Mouse (Mus musculus): Measurements from ENCODE around the gene Gm9922. TPM values are rescaled to one million over a fixed set of nuclear protein-coding genes. Genes with fewer than 3 reads are reported as not detected.

Gene Gm9922
- polyA plus RNA-seq (2014; fragmentation: Nextera tagmentation; extraction: Ambion mirVana), result 0.96 TPM in 1 of 2 replicates, not detected in the other

DNA sequence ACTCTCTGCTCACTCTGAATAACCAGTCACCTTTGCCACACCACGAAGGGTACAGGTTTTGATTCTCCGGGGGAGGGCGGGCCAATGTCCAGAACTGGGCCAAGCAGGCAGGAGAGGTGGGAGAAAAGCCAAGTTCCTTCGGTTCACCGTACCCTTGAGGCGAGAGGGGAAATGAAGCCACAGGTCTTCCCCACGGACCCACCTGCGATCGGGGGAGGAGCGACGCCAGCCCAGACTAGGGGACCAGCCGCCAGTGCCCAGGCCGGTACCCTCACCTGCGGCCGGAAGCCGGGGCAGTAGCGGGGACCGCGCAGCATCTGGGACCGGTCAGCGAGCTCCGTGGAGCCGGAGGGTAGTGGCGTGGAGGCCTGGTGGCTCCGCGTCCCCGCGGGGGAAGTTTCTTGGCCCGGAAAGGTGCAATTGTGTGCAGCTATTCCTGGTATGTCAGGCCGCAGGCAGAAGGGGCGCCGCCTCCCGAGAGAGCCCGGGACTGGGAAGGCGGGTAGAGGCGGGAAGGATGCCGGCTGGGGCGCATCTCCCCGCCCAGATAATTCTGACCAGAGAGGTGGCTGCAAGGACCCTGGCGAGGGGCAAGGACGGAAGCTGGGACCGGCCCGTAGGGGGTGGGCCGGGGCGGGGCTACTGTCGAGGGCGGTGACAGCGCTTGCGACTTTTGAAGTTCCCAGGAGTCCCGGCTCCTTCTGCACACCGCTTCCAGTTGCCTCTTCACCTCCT, at the start of gene Gm9922, which contains the start of gene Lmo7:
Gene Gm9922, minus strand, starts transcription at position 578 of the 735 bp plus-strand sequence.
Gene Lmo7, plus strand, starts transcription at position 721 of the 735 bp plus-strand sequence.
- Histone ChIP-seq H3K36me3 (replicated peaks; ENCODE audit: control insufficient read depth, insufficient read depth, low read depth, low read length) (no peaks in the 10 kb centered on the region), H3K9me3 (replicated peaks; ENCODE audit: control insufficient read depth, low read length) (no peaks in the 10 kb centered on the region), H3K4me2 (ENCODE audit: low read depth, low read length) (peak within 1 kb of the TSS; percentile 98), H3K27ac (replicated peaks; ENCODE audit: low read depth, low read length) (no peak within 1 kb of the TSS), H3K4me3 (ENCODE audit: low read depth, low read length) (peak within 1 kb of the TSS; percentile 68), H3K9ac (replicated peaks; ENCODE audit: low read length) (peak within 1 kb of the TSS; percentile 60), H3K4me1 (ENCODE audit: control insufficient read depth, insufficient read depth, low read length) (no peaks in the 10 kb centered on the region; the same call in 1 of the 2 replicates), H3K27me3 (ENCODE audit: control insufficient read depth, insufficient read depth, low read length) (0 out of 2 replicates have a peak, but pooled peaks cover 3% of the 10 kb centered on the region)
- DNase-seq (ENCODE audit: low spot score), result peak; percentile 69
- peak; percentile 85 for ATAC-seq (replicated peaks; ENCODE audit: insufficient number of reproducible peaks, low FRiP score, low TSS enrichment, low read depth)
- whole genome bisulfite sequencing, result under 1% methylated on average over 49 of the region's 51 CpGs

DNA sequence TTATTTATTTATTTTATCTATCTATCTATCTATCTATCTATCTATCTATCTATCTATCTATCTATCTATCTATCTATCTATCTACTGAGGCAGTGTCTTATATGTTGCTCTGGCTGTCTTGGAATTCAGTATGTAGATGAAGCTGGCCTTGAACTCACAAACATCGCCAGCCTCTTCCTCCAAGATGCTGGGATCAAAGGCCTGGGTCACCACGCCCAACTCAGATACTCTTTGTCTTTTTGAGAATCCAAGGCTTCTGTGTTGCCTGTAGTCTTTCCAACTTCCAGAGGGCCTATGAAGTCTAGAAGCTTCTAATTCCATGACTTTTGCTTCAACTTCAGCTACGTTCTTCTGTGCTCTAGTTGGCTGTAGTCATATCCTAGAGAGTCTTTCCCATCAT, 48.8 kb upstream of the Gm9922 start:
- H3K4me3 ChIP-seq (ENCODE audit: low read depth, low read length), result no peak overlapping the region
- H3K4me2 ChIP-seq (ENCODE audit: low read depth, low read length), result no peak overlapping the region
- no peak overlapping the region for H3K9ac ChIP-seq (replicated peaks; ENCODE audit: low read length)
- DNase-seq (ENCODE audit: low spot score) (no peak), ATAC-seq (replicated peaks; ENCODE audit: insufficient number of reproducible peaks, low FRiP score, low TSS enrichment, low read depth) (no peak)
- H3K4me1 ChIP-seq (ENCODE audit: control insufficient read depth, insufficient read depth, low read length), result no peaks in the 10 kb centered on the region
- whole genome bisulfite sequencing, result 89% methylated on average over 3 of the region's 3 CpGs
- no peak overlapping the region for H3K27ac ChIP-seq (replicated peaks; ENCODE audit: low read depth, low read length)
- no peaks in the 10 kb centered on the region for H3K9me3 ChIP-seq (replicated peaks; ENCODE audit: control insufficient read depth, low read length)
- H3K27me3 ChIP-seq (ENCODE audit: control insufficient read depth, insufficient read depth, low read length), result no peaks in the 10 kb centered on the region
- no peaks in the 10 kb centered on the region for H3K36me3 ChIP-seq (replicated peaks; ENCODE audit: control insufficient read depth, insufficient read depth, low read depth, low read length)

DNA sequence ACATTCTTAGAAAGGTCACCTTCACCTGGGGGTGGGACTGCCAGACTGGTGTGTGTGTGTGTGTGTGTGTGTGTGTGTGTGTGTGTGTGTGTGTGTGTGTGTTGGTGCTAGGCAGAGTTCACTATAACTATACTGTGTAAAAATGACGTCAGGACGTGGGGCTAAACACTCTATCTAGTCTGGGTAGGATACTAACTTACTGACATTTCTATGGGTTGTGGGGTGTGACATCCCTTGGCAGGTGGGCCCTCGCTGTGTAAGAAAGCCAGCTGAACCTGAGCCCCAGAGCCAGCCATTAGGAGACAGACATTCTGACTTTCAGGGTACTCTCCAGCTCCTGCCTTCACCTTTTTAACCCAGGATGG, 47.5 kb upstream of the Gm9922 start:
- Histone ChIP-seq H3K27ac (replicated peaks; ENCODE audit: low read depth, low read length) (no peak overlapping the region), H3K4me3 (ENCODE audit: low read depth, low read length) (no peak overlapping the region), H3K27me3 (ENCODE audit: control insufficient read depth, insufficient read depth, low read length) (no peaks in the 10 kb centered on the region), H3K4me1 (ENCODE audit: control insufficient read depth, insufficient read depth, low read length) (no peaks in the 10 kb centered on the region), H3K9ac (replicated peaks; ENCODE audit: low read length) (no peak overlapping the region), H3K4me2 (ENCODE audit: low read depth, low read length) (no peak overlapping the region), H3K36me3 (replicated peaks; ENCODE audit: control insufficient read depth, insufficient read depth, low read depth, low read length) (no peaks in the 10 kb centered on the region), H3K9me3 (replicated peaks; ENCODE audit: control insufficient read depth, low read length) (no peaks in the 10 kb centered on the region)
- ATAC-seq (replicated peaks; ENCODE audit: insufficient number of reproducible peaks, low FRiP score, low TSS enrichment, low read depth), result no peak
- WGBS, result 32% methylated on average over 3 of the region's 3 CpGs
- no peak for DNase-seq (ENCODE audit: low spot score)

DNA sequence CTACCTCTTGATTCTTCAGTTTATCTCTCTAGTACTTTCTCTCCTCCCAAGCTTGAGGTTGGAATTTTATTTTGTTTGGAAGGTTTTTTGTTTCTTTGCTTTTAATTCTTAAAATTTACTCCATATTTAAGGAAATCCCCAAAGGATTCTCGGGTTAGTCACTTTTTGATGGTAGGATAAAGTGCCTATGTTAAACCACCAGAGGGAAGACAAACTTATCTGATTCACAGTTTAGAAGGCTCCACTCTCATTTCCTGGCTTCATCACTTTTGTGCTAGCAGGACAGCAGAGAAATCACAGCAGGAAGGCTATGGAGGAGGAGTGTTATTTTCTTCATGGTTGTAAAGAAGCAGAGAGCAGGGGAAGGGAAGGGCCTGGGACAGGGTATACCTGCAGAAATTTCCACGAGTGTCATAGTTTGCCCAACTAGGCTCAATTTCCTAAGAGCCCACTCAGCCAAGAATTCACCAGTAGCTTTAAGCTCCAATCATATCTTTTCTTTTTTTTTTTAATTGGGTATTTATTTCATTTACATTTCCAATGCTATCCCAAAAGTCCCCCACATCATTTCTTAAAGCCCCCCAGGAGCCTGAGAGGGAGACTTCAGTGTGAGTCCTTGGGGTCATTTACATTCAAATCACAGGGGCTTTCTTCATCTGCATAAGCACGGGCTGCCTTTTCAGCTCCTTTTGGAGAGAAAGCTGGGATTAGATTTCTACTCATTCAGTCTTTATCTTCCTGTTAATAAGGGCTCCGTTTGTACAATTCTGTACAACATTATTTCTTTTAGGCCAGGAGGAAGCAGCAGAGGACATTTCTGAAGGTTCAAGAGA, 46.9 kb upstream of the Gm9922 start:
- Histone ChIP-seq H3K27ac (replicated peaks; ENCODE audit: low read depth, low read length) (no peak overlapping the region), H3K9ac (replicated peaks; ENCODE audit: low read length) (no peak overlapping the region), H3K4me1 (ENCODE audit: control insufficient read depth, insufficient read depth, low read length) (no peaks in the 10 kb centered on the region), H3K4me2 (ENCODE audit: low read depth, low read length) (no peak overlapping the region), H3K27me3 (ENCODE audit: control insufficient read depth, insufficient read depth, low read length) (no peaks in the 10 kb centered on the region), H3K4me3 (ENCODE audit: low read depth, low read length) (no peak overlapping the region), H3K9me3 (replicated peaks; ENCODE audit: control insufficient read depth, low read length) (no peaks in the 10 kb centered on the region), H3K36me3 (replicated peaks; ENCODE audit: control insufficient read depth, insufficient read depth, low read depth, low read length) (no peaks in the 10 kb centered on the region)
- 15% methylated on average over 4 of the region's 4 CpGs for WGBS
- ATAC-seq (replicated peaks; ENCODE audit: insufficient number of reproducible peaks, low FRiP score, low TSS enrichment, low read depth), result no peak
- no peak for DNase-seq (ENCODE audit: low spot score)

DNA sequence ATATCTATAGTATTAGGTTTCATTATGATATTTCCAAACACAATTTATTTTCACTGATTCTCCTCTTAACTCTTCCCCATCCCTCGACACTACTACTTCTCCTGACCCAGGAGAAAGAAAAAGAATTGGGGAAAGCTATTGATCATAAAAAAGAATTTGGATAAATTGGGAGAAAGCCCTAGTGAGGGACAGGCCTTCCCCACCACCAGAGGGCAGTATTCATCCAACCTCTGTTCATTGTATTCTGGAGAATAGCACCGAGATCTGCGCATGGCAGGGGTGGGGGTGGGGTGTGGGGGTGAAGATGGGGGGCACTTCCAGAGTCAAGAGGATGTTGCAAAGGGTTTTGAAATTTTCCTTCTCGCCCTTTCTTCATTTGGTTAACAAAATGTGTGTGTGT, 45.0 kb upstream of the Gm9922 start:
- ATAC-seq (replicated peaks; ENCODE audit: insufficient number of reproducible peaks, low FRiP score, low TSS enrichment, low read depth) (no peak), DNase-seq (ENCODE audit: low spot score) (peak; percentile 55)
- Histone ChIP-seq H3K27ac (replicated peaks; ENCODE audit: low read depth, low read length) (no peak overlapping the region), H3K4me1 (ENCODE audit: control insufficient read depth, insufficient read depth, low read length) (no peaks in the 10 kb centered on the region), H3K4me3 (ENCODE audit: low read depth, low read length) (no peak overlapping the region), H3K9me3 (replicated peaks; ENCODE audit: control insufficient read depth, low read length) (no peaks in the 10 kb centered on the region), H3K36me3 (replicated peaks; ENCODE audit: control insufficient read depth, insufficient read depth, low read depth, low read length) (no peaks in the 10 kb centered on the region), H3K9ac (replicated peaks; ENCODE audit: low read length) (no peak overlapping the region), H3K4me2 (ENCODE audit: low read depth, low read length) (no peak overlapping the region), H3K27me3 (ENCODE audit: control insufficient read depth, insufficient read depth, low read length) (no peaks in the 10 kb centered on the region)
- 52% methylated on average over 4 of the region's 4 CpGs for WGBS

DNA sequence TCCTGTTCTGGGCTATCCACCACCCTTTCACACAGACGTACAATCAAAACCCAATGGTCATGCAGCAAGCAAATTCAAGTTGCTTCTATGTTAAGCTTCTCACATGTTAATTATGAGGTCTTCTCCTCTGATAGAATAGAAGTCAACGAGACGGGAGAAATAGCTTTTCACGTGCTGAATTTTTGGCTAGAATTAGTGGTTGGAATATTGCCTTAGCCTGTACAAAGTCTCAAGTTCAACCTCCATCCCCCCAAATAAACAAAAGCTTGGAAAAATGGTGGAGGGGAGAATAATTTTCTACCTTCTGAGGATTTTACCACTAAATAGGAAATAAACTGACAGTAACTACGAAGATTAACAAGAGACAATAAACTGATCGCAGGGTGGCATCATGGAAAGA, 42.1 kb upstream of the Gm9922 start:
- WGBS, result 93% methylated on average over 6 of the region's 6 CpGs
- Histone ChIP-seq H3K27ac (replicated peaks; ENCODE audit: low read depth, low read length) (no peak overlapping the region), H3K4me2 (ENCODE audit: low read depth, low read length) (no peak overlapping the region), H3K9ac (replicated peaks; ENCODE audit: low read length) (no peak overlapping the region), H3K27me3 (ENCODE audit: control insufficient read depth, insufficient read depth, low read length) (no peaks in the 10 kb centered on the region), H3K4me3 (ENCODE audit: low read depth, low read length) (no peak overlapping the region), H3K36me3 (replicated peaks; ENCODE audit: control insufficient read depth, insufficient read depth, low read depth, low read length) (no peaks in the 10 kb centered on the region), H3K4me1 (ENCODE audit: control insufficient read depth, insufficient read depth, low read length) (no peaks in the 10 kb centered on the region), H3K9me3 (replicated peaks; ENCODE audit: control insufficient read depth, low read length) (no peaks in the 10 kb centered on the region)
- DNase-seq (ENCODE audit: low spot score), result no peak
- no peak for ATAC-seq (replicated peaks; ENCODE audit: insufficient number of reproducible peaks, low FRiP score, low TSS enrichment, low read depth)

DNA sequence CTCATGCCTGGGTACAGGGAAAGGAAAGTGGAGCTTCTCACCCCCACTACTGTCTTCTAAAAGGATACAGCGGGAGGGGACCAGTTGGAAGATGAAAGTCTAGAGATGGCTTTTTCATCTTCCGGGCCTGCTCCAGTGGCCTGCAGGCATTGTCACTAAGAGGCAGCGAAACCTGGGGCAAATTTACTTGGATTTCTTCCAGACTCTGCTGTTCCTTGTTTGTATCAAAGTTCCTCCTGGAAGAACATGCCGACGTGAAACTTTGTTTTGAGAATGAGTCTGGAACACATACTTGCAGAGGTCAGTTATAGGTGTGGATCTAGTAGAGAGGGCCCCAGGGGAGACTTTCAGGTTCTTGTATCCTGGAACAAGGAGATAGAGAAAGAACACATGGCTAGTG, 41.7 kb upstream of the Gm9922 start:
- ATAC-seq (replicated peaks; ENCODE audit: insufficient number of reproducible peaks, low FRiP score, low TSS enrichment, low read depth), result no peak
- H3K4me1 ChIP-seq (ENCODE audit: control insufficient read depth, insufficient read depth, low read length), result no peaks in the 10 kb centered on the region
- no peak for DNase-seq (ENCODE audit: low spot score)
- no peak overlapping the region for H3K9ac ChIP-seq (replicated peaks; ENCODE audit: low read length)
- H3K36me3 ChIP-seq (replicated peaks; ENCODE audit: control insufficient read depth, insufficient read depth, low read depth, low read length), result no peaks in the 10 kb centered on the region
- H3K4me2 ChIP-seq (ENCODE audit: low read depth, low read length), result no peak overlapping the region
- H3K4me3 ChIP-seq (ENCODE audit: low read depth, low read length), result no peak overlapping the region
- H3K27me3 ChIP-seq (ENCODE audit: control insufficient read depth, insufficient read depth, low read length), result no peaks in the 10 kb centered on the region
- WGBS, result 86% methylated on average over 5 of the region's 5 CpGs
- H3K27ac ChIP-seq (replicated peaks; ENCODE audit: low read depth, low read length), result no peak overlapping the region
- no peaks in the 10 kb centered on the region for H3K9me3 ChIP-seq (replicated peaks; ENCODE audit: control insufficient read depth, low read length)

DNA sequence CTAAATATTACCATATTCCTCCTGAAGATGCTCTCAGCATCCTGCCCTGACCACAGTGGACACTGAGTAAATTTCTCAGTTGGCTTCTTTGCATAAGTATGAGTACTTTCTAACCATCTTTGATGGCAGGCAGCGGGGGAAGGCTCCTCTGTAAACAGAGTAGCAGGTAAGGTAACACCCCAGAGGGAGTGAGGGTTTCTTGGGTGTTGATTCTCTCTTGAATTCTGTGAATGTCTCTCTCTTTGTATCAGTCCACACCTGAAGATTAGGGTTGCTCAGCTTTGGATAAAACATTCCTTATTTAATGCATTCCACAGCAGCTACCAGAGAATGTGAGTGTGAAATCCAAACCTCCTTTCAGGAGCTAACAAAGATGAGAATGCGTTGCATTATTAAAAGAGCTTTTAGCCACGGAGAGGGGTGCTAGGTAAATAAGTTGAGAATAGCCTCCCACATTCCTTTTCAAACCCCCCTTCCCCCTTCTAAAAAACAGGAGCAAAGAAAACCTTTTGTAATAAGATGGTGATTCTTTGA, 34.2 kb upstream of the Gm9922 start:
- H3K4me3 ChIP-seq (ENCODE audit: low read depth, low read length), result no peak overlapping the region
- no peak for ATAC-seq (replicated peaks; ENCODE audit: insufficient number of reproducible peaks, low FRiP score, low TSS enrichment, low read depth)
- DNase-seq (ENCODE audit: low spot score), result no peak

More for the DNA sequence above, 34.2 kb upstream of the Gm9922 start:
- Histone ChIP-seq H3K9ac (replicated peaks; ENCODE audit: low read length) (no peak overlapping the region), H3K4me2 (ENCODE audit: low read depth, low read length) (no peak overlapping the region), H3K27ac (replicated peaks; ENCODE audit: low read depth, low read length) (no peak overlapping the region), H3K27me3 (ENCODE audit: control insufficient read depth, insufficient read depth, low read length) (no peaks in the 10 kb centered on the region), H3K4me1 (ENCODE audit: control insufficient read depth, insufficient read depth, low read length) (no peaks in the 10 kb centered on the region), H3K36me3 (replicated peaks; ENCODE audit: control insufficient read depth, insufficient read depth, low read depth, low read length) (no peaks in the 10 kb centered on the region), H3K9me3 (replicated peaks; ENCODE audit: control insufficient read depth, low read length) (no peaks in the 10 kb centered on the region)
- whole genome bisulfite sequencing, result 38% methylated on average over 3 of the region's 3 CpGs

Data from embryonic facial prominence, embryonic 11.5 days (tissue).